Mouse (Mus musculus) left cerebral cortex, adult 11 months (tissue): ENCODE results near the gene Kcnip1.

Experiments
- DNase-seq: peaks from one replicate; pipeline ENCODE4 v3.0.0; 2022; ENCODE audit warnings: low spot score

Gene Kcnip1

GRCm38 (mm10) chr11:33827085-33827828, 165.7 kb downstream of the Kcnip1 start:
- no peak for DNase-seq

- no peak for DNase-seq
Measured at GRCm38 (mm10) chr11:33824739-33825138, 168.2 kb downstream of the Kcnip1 start.

- DNase-seq = no peak
Measured at GRCm38 (mm10) chr11:33821331-33821730, 171.6 kb downstream of the Kcnip1 start.

GRCm38 (mm10) chr11:33820876-33821275, 172.1 kb downstream of the Kcnip1 start:
- no peak for DNase-seq

- no peak for DNase-seq
Measured at GRCm38 (mm10) chr11:33818861-33819503, 174.0 kb downstream of the Kcnip1 start.

- DNase-seq = no peak
Measured at GRCm38 (mm10) chr11:33816020-33816419, 176.9 kb downstream of the Kcnip1 start.

- DNase-seq = no peak
Measured at GRCm38 (mm10) chr11:33810105-33810504, 182.8 kb downstream of the Kcnip1 start.

GRCm38 (mm10) chr11:33803093-33803492, 189.9 kb downstream of the Kcnip1 start:
- no peak for DNase-seq

GRCm38 (mm10) chr11:33800436-33801088, 192.4 kb downstream of the Kcnip1 start:
- DNase-seq = no peak

- no peak for DNase-seq
Measured at GRCm38 (mm10) chr11:33799933-33800332, 193.0 kb downstream of the Kcnip1 start.

GRCm38 (mm10) chr11:33798094-33798648, 194.8 kb downstream of the Kcnip1 start:
- DNase-seq = no peak

GRCm38 (mm10) chr11:33787362-33787761, 205.6 kb downstream of the Kcnip1 start:
- no peak for DNase-seq

- DNase-seq = no peak
Measured at GRCm38 (mm10) chr11:33786572-33786971, 206.4 kb downstream of the Kcnip1 start.

- no peak for DNase-seq
Measured at GRCm38 (mm10) chr11:33781561-33781971, 211.4 kb downstream of the Kcnip1 start.

- no peak for DNase-seq
Measured at GRCm38 (mm10) chr11:33780263-33780662, 212.7 kb downstream of the Kcnip1 start.

GRCm38 (mm10) chr11:33772615-33773141, 220.3 kb downstream of the Kcnip1 start:
- no peak for DNase-seq

- no peak for DNase-seq
Measured at GRCm38 (mm10) chr11:33772043-33772442, 220.9 kb downstream of the Kcnip1 start.

- no peak for DNase-seq
Measured at GRCm38 (mm10) chr11:33766976-33767938, 225.7 kb downstream of the Kcnip1 start.

GRCm38 (mm10) chr11:33761201-33761755, 231.7 kb downstream of the Kcnip1 start:
- no peak for DNase-seq

- no peak for DNase-seq
Measured at GRCm38 (mm10) chr11:33756624-33757023, 236.3 kb downstream of the Kcnip1 start.

- DNase-seq = no peak
Measured at GRCm38 (mm10) chr11:33752431-33752873, 240.5 kb downstream of the Kcnip1 start.
